ENCODE assay signal across 9 mouse cellular contexts in genomic region chr2:142608778-142609177, GRCm38 (mm10).
DNase-seq lines count a peak whose midpoint lies in the region; ATAC-seq and TF ChIP-seq lines count a peak whose summit lies in the region.
"Had no signal": no experiment of that assay in that cellular context is flagged by ENCODE, and none has a peak within 500 bp of the region (broad histone marks: within the 10 kb centered on the region; RNA-seq: fewer than 3 reads in every experiment).

No protein-coding gene starts in this region.

- WGBS in kidney, adult 2 months, result 61% methylated on average over 17 of the region's 17 CpGs
- 26% methylated on average over 17 of the region's 17 CpGs for WGBS in cerebellum, adult 2 months
- WGBS in hindbrain, embryonic 11.5 days, result 85% methylated on average over 17 of the region's 17 CpGs
- 73% methylated on average over 17 of the region's 17 CpGs for WGBS in midbrain, embryonic 14.5 days

- no peak overlapping the region for H3K27ac ChIP-seq in kidney, adult 2 months (ENCODE audit: insufficient read depth, low read depth, low read length)
- no peak overlapping the region for H3K27ac ChIP-seq in cerebellum, adult 2 months (ENCODE audit: insufficient read depth, low read length)
- no peak overlapping the region for H3K27ac ChIP-seq in hindbrain, embryonic 11.5 days (ENCODE audit: low read depth, low read length)
- H3K27ac ChIP-seq in midbrain, embryonic 14.5 days (replicated peaks; ENCODE audit: low read depth, low read length), result no peak overlapping the region
- H3K27ac ChIP-seq: liver, embryonic 14.5 days had no signal

- no peak for TF ChIP-seq POLR2A in kidney, adult 2 months (IDR thresholded peaks at IDR 0.05; ENCODE audit: low read depth, low read length)
- TF ChIP-seq POLR2A in cerebellum, adult 2 months (IDR thresholded peaks at IDR 0.05; ENCODE audit: borderline replicate concordance, insufficient read depth, low read length), result no peak

- H3K9ac ChIP-seq in hindbrain, embryonic 11.5 days (ENCODE audit: low read depth, low read length), result no peak overlapping the region
- H3K9ac ChIP-seq in midbrain, embryonic 14.5 days (replicated peaks; ENCODE audit: low read length), result no peak overlapping the region
- H3K9ac ChIP-seq: liver, embryonic 14.5 days had no signal

- H3K27me3 ChIP-seq in kidney, adult 2 months (replicated peaks; ENCODE audit: control insufficient read depth, insufficient read depth, low read length), result no peaks in the 10 kb centered on the region
- H3K27me3 ChIP-seq in cerebellum, adult 2 months (ENCODE audit: control insufficient read depth, insufficient read depth, low read length), result no peaks in the 10 kb centered on the region
- H3K27me3 ChIP-seq in hindbrain, embryonic 11.5 days (ENCODE audit: control insufficient read depth, insufficient read depth, low read length), result no peaks in the 10 kb centered on the region
- no peaks in the 10 kb centered on the region for H3K27me3 ChIP-seq in midbrain, embryonic 14.5 days (ENCODE audit: control insufficient read depth, insufficient read depth, low read length)

- H3K4me3 ChIP-seq in kidney, adult 2 months (ENCODE audit: insufficient read depth, low read depth, low read length), result no peak overlapping the region
- H3K4me3 ChIP-seq in cerebellum, adult 2 months (replicated peaks; ENCODE audit: insufficient read depth, low read depth, low read length), result no peak overlapping the region
- H3K4me3 ChIP-seq in hindbrain, embryonic 11.5 days (ENCODE audit: low read depth, low read length), result no peak overlapping the region
- no peak overlapping the region for H3K4me3 ChIP-seq in midbrain, embryonic 14.5 days (replicated peaks; ENCODE audit: low read depth, low read length)

- H3K4me2 ChIP-seq in hindbrain, embryonic 11.5 days (replicated peaks; ENCODE audit: low read depth, low read length), result no peak overlapping the region
- H3K4me2 ChIP-seq in midbrain, embryonic 14.5 days (ENCODE audit: low read length), result no peak overlapping the region

- H3K4me1 ChIP-seq in kidney, adult 2 months (ENCODE audit: control insufficient read depth, insufficient read depth, low read length), result no peaks in the 10 kb centered on the region
- peaks cover 11% of the 10 kb centered on the region for H3K4me1 ChIP-seq in cerebellum, adult 2 months (ENCODE audit: control insufficient read depth, insufficient read depth, low read length)
- H3K4me1 ChIP-seq in hindbrain, embryonic 11.5 days (replicated peaks; ENCODE audit: control insufficient read depth, insufficient read depth, low read length), result no peaks in the 10 kb centered on the region
- peaks cover 6% of the 10 kb centered on the region; the same call in 1 of the 2 replicates for H3K4me1 ChIP-seq in midbrain, embryonic 14.5 days (ENCODE audit: control insufficient read depth, insufficient read depth, low read length)

- no peaks in the 10 kb centered on the region for H3K36me3 ChIP-seq in kidney, adult 2 months (ENCODE audit: control insufficient read depth, insufficient read depth, low read length)
- no peaks in the 10 kb centered on the region for H3K36me3 ChIP-seq in hindbrain, embryonic 11.5 days (ENCODE audit: control insufficient read depth, insufficient read depth, low read length)
- no peaks in the 10 kb centered on the region for H3K36me3 ChIP-seq in midbrain, embryonic 14.5 days (ENCODE audit: control insufficient read depth, insufficient read depth, low read length)

- peak; percentile 40 to 53 for DNase-seq in kidney, postnatal 4 days
- DNase-seq in kidney, adult 2 months, result no peak
- peak; percentile 62 to 77 for DNase-seq in cerebellum, adult 2 months
- DNase-seq in hindbrain, embryonic 11.5 days (ENCODE audit: low spot score), result peak; percentile 25
- DNase-seq in midbrain, embryonic 14.5 days, result peak; percentile 52
- no peak for DNase-seq in urinary bladder, postnatal 10 days (ENCODE audit: low spot score)
- no peak for DNase-seq in spleen, adult 18-20 months
- DNase-seq in gastrocnemius, adult 8-10 months (ENCODE audit: low spot score in 2 of 2), result no peak

- TF ChIP-seq CTCF in kidney, adult 2 months (conservative IDR thresholded peaks at IDR 0.05; ENCODE audit: insufficient read depth, insufficient read length, low read depth, low read length), result no peak
- TF ChIP-seq CTCF in cerebellum, adult 2 months (IDR thresholded peaks at IDR 0.05; ENCODE audit: borderline replicate concordance, insufficient read depth, low read depth, low read length), result no peak

- peak; percentile 74 for ATAC-seq in hindbrain, embryonic 11.5 days (ENCODE audit: low FRiP score)
- peak; percentile 43; the same call in 1 of the 2 replicates for ATAC-seq in midbrain, embryonic 14.5 days (ENCODE audit: low FRiP score, low TSS enrichment)

- H3K9me3 ChIP-seq in hindbrain, embryonic 11.5 days (ENCODE audit: control insufficient read depth, low read length), result no peaks in the 10 kb centered on the region
- no peaks in the 10 kb centered on the region for H3K9me3 ChIP-seq in midbrain, embryonic 14.5 days (ENCODE audit: control insufficient read depth, low read length)

Comparison
In these comparisons a context has a peak if more than half of its experiments do, and no peak if none do; other contexts are left out.
1. DNase-seq: peak in kidney, postnatal 4 days (2 of 2), cerebellum, adult 2 months (2 of 2), hindbrain, embryonic 11.5 days (single experiment) and midbrain, embryonic 14.5 days (single experiment); none in kidney, adult 2 months (single experiment), urinary bladder, postnatal 10 days (single experiment), spleen, adult 18-20 months (0 of 2) and gastrocnemius, adult 8-10 months (0 of 2).